Mouse (Mus musculus) olfactory bulb, adult 2 months (tissue): ENCODE measurements around the gene Marc2. TPM values are rescaled to one million over a fixed set of nuclear protein-coding genes. Genes with fewer than 3 reads are reported as not detected.

Experiments used
- H3K27ac ChIP-seq: fragments of 200-500 bp; 2 replicates; pipeline ENCODE4 v1.5.1; 2012; ENCODE audit warnings: low read depth, low read length; ENCODE audit not compliant: insufficient read depth
- H3K4me1 ChIP-seq: fragments of 200-500 bp; 2 replicates; pipeline ENCODE4 v1.6.1; 2012; ENCODE audit warnings: low read length; ENCODE audit not compliant: control insufficient read depth, insufficient read depth
- H3K4me3 ChIP-seq: fragments of 200-500 bp; 2 replicates; pipeline ENCODE4 v1.5.1; 2012; ENCODE audit warnings: mild to moderate bottlenecking, low read depth, low read length, moderate library complexity; ENCODE audit not compliant: insufficient read depth
- CTCF ChIP-seq: fragments of 200-500 bp; IDR thresholded peaks from 2 replicates; pipeline ENCODE4 v1.5.1; 2012; ENCODE audit warnings: low read depth, mild to moderate bottlenecking, low read length, moderate library complexity; ENCODE audit not compliant: insufficient read depth
- POLR2A ChIP-seq: fragments of 200-500 bp; IDR thresholded peaks from 2 replicates; pipeline ENCODE4 v1.6.1; 2012; ENCODE audit warnings: mild to moderate bottlenecking, low read depth, low read length, moderate library complexity; ENCODE audit not compliant: insufficient read depth
- WGBS: fragments of 180-500 bp; shearing (Covaris S2); methylation state at CpG from one replicate; pipeline ENCODE4 v1.1.7; 2018; 5-methylcytosine and 5-hydroxymethylcytosine counted together
- polyA plus RNA-seq: library from polyadenylated mRNA; stranded (reverse); fragments of >200 nt; gene quantifications from 2 replicates; pipeline ENCODE4 v1.2.4, GENCODE M21; 2012; ENCODE audit warnings: low replicate concordance; ENCODE audit not compliant: missing spikeins, insufficient read depth, insufficient read length

Marc2 gene
- polyA plus RNA-seq, 1 experiment = not detected

GRCm38 (mm10) chr1:184860276-184860675 is 14.0 kb upstream of the Marc2 start:
- TF ChIP-seq POLR2A (no peak), CTCF (no peak)
- Histone ChIP-seq H3K4me1 (peaks cover 13% of the 10 kb centered on the region), H3K4me3 (no peak overlapping the region), H3K27ac (no peak overlapping the region)
- 67% methylated on average over 3 of the region's 3 CpGs for WGBS

GRCm38 (mm10) chr1:184858253-184858652 is 12.0 kb upstream of the Marc2 start:
- Histone ChIP-seq H3K4me1 (peaks cover 17% of the 10 kb centered on the region), H3K27ac (no peak overlapping the region), H3K4me3 (no peak overlapping the region)
- WGBS = 82% methylated on average over 1 of the region's 1 CpGs
- TF ChIP-seq CTCF (no peak), POLR2A (no peak)

- Histone ChIP-seq H3K4me1 (peaks cover 21% of the 10 kb centered on the region), H3K4me3 (no peak overlapping the region), H3K27ac (no peak overlapping the region)
- TF ChIP-seq POLR2A (no peak), CTCF (no peak)
- WGBS = 63% methylated on average over 9 of the region's 9 CpGs
These were observed 11.0 kb upstream of the Marc2 start for GRCm38 (mm10) chr1:184857216-184857615.

- TF ChIP-seq POLR2A = no peak
- H3K27ac ChIP-seq = no peak overlapping the region
- WGBS = 59% methylated on average over 3 of the region's 3 CpGs
- peaks cover 14% of the 10 kb centered on the region for H3K4me1 ChIP-seq
- H3K4me3 ChIP-seq = no peak overlapping the region
These were observed 7.7 kb upstream of the Marc2 start for GRCm38 (mm10) chr1:184853922-184854321.

- Histone ChIP-seq H3K4me1 (peaks cover 14% of the 10 kb centered on the region), H3K4me3 (no peak overlapping the region), H3K27ac (no peak overlapping the region)
- TF ChIP-seq POLR2A (no peak), CTCF (peak; percentile 54; the same call in 1 of the 2 replicates)
- WGBS = 44% methylated on average over 5 of the region's 5 CpGs
These were observed 7.1 kb upstream of the Marc2 start for GRCm38 (mm10) chr1:184853339-184853738.

GRCm38 (mm10) chr1:184851741-184852618 is 5.7 kb upstream of the Marc2 start:
- Histone ChIP-seq H3K27ac (peak overlapping the region; percentile 13; the same call in 1 of the 2 replicates), H3K4me3 (no peak overlapping the region; the same call in 1 of the 2 replicates), H3K4me1 (peaks cover 14% of the 10 kb centered on the region)
- 22% methylated on average over 31 of the region's 31 CpGs for WGBS
- TF ChIP-seq POLR2A (no peak), CTCF (peak; percentile 66; the same call in 1 of the 2 replicates)

- no peak overlapping the region for H3K4me3 ChIP-seq
- peaks cover 16% of the 10 kb centered on the region for H3K4me1 ChIP-seq
- TF ChIP-seq POLR2A = no peak
- no peak for TF ChIP-seq CTCF
- WGBS = 74% methylated on average over 7 of the region's 7 CpGs
- no peak overlapping the region for H3K27ac ChIP-seq
These were observed 4.9 kb upstream of the Marc2 start for GRCm38 (mm10) chr1:184851166-184851565.

GRCm38 (mm10) chr1:184846973-184847372 is 722 bp upstream of the Marc2 start:
- WGBS = 52% methylated on average over 3 of the region's 3 CpGs
- peaks cover 8% of the 10 kb centered on the region for H3K4me1 ChIP-seq
- H3K27ac ChIP-seq = no peak overlapping the region
- TF ChIP-seq POLR2A (no peak), CTCF (no peak)
- no peak overlapping the region for H3K4me3 ChIP-seq

- H3K27ac ChIP-seq = peak overlapping the region; percentile 57
- H3K4me1 ChIP-seq = peaks cover 5% of the 10 kb centered on the region
- peak overlapping the region; percentile 75 for H3K4me3 ChIP-seq
- no peak for TF ChIP-seq CTCF
- peak; percentile 81 for TF ChIP-seq POLR2A
- WGBS = under 1% methylated on average over 67 of the region's 67 CpGs
These were observed 860 bp downstream of the Marc2 start for GRCm38 (mm10) chr1:184845111-184846071.
